Mouse (Mus musculus) embryo, embryonic 11 days (tissue): ENCODE measurements around the gene Vmn1r2.
"Not testable (repeated sequence)": the region's sequence is repeated elsewhere in the genome, so short reads cannot be mapped to it uniquely, and the experiment has no call there.

Experiments
- DNase-seq: peaks from one replicate; pipeline ENCODE4 v3.0.0-alpha.2; 2015

Vmn1r2 gene

DNA sequence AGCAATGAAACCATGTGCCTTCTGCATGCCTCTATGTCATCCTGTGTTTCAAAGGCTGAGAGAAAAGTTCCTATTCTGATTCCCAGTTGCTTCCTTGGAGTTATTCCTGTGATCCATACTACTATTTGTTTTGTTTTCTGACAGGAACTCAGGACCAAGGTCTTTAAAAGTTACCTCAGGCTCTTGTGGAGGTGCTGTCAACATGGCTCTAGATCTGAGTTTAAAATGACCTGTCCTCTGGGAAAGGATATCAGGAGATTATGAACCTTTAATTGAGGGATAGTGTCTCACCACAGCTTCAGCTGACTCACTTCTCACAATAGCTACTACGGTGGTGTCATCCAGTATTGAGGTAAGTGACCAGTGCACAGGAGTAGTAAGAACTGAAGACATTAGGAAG, at the start of gene Vmn1r2:
TSS of gene Vmn1r2 (plus strand) at position 301 of the 400 bp plus-strand sequence.
- not testable (repeated sequence) for DNase-seq

GRCm38 (mm10) chr4:3147926-3148325, 19.2 kb upstream of the Vmn1r2 start:
- DNase-seq: not testable (repeated sequence)

GRCm38 (mm10) chr4:3153320-3153719, 13.8 kb upstream of the Vmn1r2 start:
- not testable (repeated sequence) for DNase-seq

DNA sequence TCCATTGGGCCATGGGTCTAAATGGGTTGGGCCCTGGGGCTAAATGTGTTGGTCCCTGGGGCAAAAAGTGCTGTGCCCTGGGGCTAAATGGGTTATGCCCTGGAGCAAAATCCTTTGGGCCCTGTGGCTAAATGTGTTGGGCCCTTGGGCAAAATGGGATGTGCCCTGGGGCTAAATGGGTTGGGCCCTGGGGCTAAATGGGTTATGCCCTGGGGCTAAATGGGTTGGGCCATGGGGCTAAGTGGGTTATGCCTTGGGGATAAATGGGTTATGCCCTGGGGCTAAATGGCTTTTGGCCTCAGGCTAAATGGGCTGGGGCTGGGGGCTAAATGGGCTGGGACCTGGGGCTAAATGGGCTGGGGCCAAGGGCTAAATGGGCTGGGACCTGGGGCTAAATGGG, 2.7 kb upstream of the Vmn1r2 start:
- DNase-seq: not testable (repeated sequence)

- no peak for DNase-seq
These were observed 2.1 kb upstream of the Vmn1r2 start for GRCm38 (mm10) chr4:3165046-3165445.

GRCm38 (mm10) chr4:3174586-3174985, 7.5 kb downstream of the Vmn1r2 start:
- not testable (repeated sequence) for DNase-seq

- DNase-seq: not testable (repeated sequence)
These were observed 8.6 kb downstream of the Vmn1r2 start for GRCm38 (mm10) chr4:3175756-3176155.

GRCm38 (mm10) chr4:3176195-3176594, 9.1 kb downstream of the Vmn1r2 start:
- DNase-seq: not testable (repeated sequence)

DNA sequence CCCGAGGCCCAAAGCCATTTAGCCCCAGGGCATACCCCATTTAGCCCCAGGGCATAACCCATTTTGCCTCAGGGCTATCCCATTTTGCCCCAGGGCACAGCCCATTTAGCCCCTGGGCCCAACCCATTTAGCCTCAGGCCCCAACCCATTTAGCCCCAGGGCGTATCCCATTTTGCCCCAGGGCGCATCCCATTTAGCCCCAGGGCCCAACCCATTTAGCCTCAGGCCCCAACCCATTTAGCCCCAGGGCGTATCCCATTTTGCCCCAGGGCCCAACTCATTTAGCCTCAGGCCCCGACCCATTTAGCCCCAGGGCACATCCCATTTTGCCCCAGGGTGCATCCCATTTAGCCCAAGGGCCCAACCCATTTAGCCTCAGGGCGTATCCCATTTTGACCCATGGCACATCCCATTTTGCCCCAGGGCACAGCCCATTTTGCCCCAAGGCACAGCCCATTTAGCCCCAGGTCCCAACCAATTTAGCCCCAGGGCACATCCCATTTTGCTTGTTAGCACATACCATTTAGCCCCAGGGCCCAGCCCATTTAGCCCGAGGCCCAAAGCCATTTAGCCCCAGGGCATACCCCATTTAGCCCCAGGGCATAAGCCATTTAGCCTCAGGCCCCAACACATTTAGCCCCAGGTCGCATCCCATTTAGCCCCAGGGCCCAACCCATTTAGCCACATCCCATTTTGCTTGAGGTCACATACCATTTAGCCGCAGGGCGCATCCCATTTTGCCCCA, 9.8 kb downstream of the Vmn1r2 start:
- not testable (repeated sequence) for DNase-seq

GRCm38 (mm10) chr4:3185258-3185657, 18.1 kb downstream of the Vmn1r2 start, which contains the start of gene Vmn1r3:
Gene Vmn1r3, minus strand, starts transcription at chr4:3185358.
- DNase-seq: not testable (repeated sequence)

DNA sequence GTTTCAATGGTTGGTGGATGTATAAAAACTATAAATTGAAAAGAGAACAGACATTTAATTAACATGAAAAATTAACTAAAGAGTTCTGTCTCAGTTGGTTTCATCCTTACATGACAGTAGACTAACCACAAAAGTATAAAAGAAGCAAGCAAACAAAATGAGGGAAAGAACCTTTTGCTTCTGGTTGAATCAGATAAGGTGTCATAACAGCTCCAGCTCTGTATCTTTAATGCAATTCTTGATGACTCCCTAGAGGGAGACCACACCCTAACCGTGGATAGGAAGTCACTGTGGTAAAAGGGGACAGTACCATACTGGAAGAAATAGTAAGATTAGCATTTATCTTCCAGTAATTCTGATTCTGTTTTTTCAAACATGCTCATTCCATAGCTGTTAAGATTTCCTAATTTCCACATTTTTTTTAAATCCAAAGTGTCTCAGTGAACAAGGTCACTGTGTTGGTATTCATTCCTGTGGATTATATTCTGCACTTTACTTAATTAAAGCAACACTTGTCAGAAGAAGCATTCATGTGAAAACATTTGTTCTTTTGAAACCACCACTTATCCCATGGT, 42.6 kb downstream of the Vmn1r2 start:
- not testable (repeated sequence) for DNase-seq

GRCm38 (mm10) chr4:3213349-3213748, 46.2 kb downstream of the Vmn1r2 start:
- not testable (repeated sequence) for DNase-seq

DNA sequence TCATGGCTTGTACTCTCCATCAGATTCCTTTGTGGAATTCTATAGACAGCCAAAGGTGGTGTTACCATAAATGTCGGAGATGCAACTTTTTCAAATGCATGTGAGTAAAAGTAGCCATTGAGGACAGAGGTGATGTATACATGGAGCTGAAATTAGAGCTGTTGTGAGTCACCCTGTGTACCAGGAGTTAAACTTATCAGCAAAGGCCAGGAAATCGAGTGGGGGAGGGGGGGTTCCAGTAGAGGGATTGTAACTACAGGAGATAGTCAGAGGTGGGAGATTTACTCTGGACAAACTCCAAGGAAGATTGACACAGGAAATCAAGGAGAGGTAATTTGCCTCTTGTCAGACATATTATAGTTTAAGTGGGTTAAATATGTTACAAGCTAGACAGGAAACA, 49.3 kb downstream of the Vmn1r2 start:
- not testable (repeated sequence) for DNase-seq
